Mouse (Mus musculus) G1E (cell line): ENCODE results near the gene Zfp385b. TPM values are rescaled to one million over a fixed set of nuclear protein-coding genes. Genes with fewer than 3 reads are reported as not detected.

Experiments
- ATAC-seq: 2 replicates; pipeline ENCODE4 v1.8.0; 2016; ENCODE audit warnings: mild to moderate bottlenecking; ENCODE audit not compliant: insufficient number of reproducible peaks, poor library complexity, low FRiP score, severe bottlenecking; ENCODE audit errors: extremely low read depth
- DNase-seq: peaks from one replicate; pipeline ENCODE4 v3.0.0; 2012; ENCODE audit warnings: low spot score
- H3K27me3 ChIP-seq: 2 replicates; pipeline ENCODE4 v1.6.1; 2012; ENCODE audit warnings: mild to moderate bottlenecking, low read length, inconsistent platforms; ENCODE audit not compliant: insufficient read depth
- H3K36me3 ChIP-seq: replicated peaks from 2 replicates; pipeline ENCODE3; 2012; ENCODE audit warnings: mild to moderate bottlenecking, inconsistent platforms
- H3K4me1 ChIP-seq: 2 replicates; pipeline ENCODE4 v1.6.1; 2012; ENCODE audit warnings: low read depth, low read length, inconsistent platforms, mixed read lengths; ENCODE audit not compliant: insufficient read depth
- H3K4me3 ChIP-seq: 2 replicates; pipeline ENCODE4 v1.5.1; 2012; ENCODE audit warnings: low read depth, mild to moderate bottlenecking, inconsistent platforms, low read length, moderate library complexity, mixed read lengths
- H3K9me3 ChIP-seq: replicated peaks from 2 replicates; pipeline ENCODE4 v1.6.1; 2012; ENCODE audit warnings: inconsistent platforms
- CTCF ChIP-seq: IDR thresholded peaks from 2 replicates; pipeline ENCODE4 v1.5.1; 2012; ENCODE audit warnings: low read depth, low read length, inconsistent platforms, mixed read lengths
- GATA1 ChIP-seq: IDR thresholded peaks from 2 replicates; pipeline ENCODE4 v1.6.1; 2012; ENCODE audit warnings: borderline replicate concordance, low read length, inconsistent platforms, mixed read lengths
- GATA2 ChIP-seq: IDR thresholded peaks from 2 replicates; pipeline ENCODE4 v1.6.1; 2012; ENCODE audit warnings: low read depth, low read length, inconsistent platforms, borderline replicate concordance
- POLR2AphosphoS5 ChIP-seq: IDR thresholded peaks from 2 replicates; pipeline ENCODE4 v1.6.1; 2012; ENCODE audit warnings: low read depth, low read length, inconsistent platforms; ENCODE audit not compliant: insufficient replicate concordance
- TAL1 ChIP-seq: conservative IDR thresholded peaks from 2 replicates; pipeline ENCODE4 v1.6.1; 2012; ENCODE audit warnings: low read depth, low read length, inconsistent platforms, mixed read lengths
- polyA plus RNA-seq: library from polyadenylated mRNA; stranded (reverse); fragments of >175 nt; gene quantifications from 2 replicates; pipeline ENCODE4 v1.2.3, GENCODE M21; 2012
- total RNA-seq, 2 experiments: library from RNA; stranded (forward) in 1 of 2; stranded (reverse) in 1 of 2; fragments of 200-1000 nt in 1 of 2; fragments of >200 nt in 1 of 2; fragmentation: Nextera tagmentation in 1 of 2; gene quantifications; 2 replicates each; pipeline ENCODE4 v1.2.3; 2014 to 2017

Zfp385b gene
- total and polyA plus RNA-seq, 3 experiments = 0.71 TPM; not detected in 2

- Histone ChIP-seq H3K36me3 (no peaks in the 10 kb centered on the region), H3K4me1 (no peaks in the 10 kb centered on the region), H3K9me3 (peaks cover 16% of the 10 kb centered on the region), H3K4me3 (no peak overlapping the region), H3K27me3 (no peaks in the 10 kb centered on the region)
- no peak for ATAC-seq
- no peak for DNase-seq
- TF ChIP-seq GATA2 = no peak
- TF ChIP-seq GATA1 = no peak
- no peak for TF ChIP-seq POLR2AphosphoS5
- no peak for TF ChIP-seq TAL1
- TF ChIP-seq CTCF = no peak
Measured at GRCm38 (mm10) chr2:77541681-77542080, 277.8 kb downstream of the Zfp385b start.

- Histone ChIP-seq H3K27me3 (no peaks in the 10 kb centered on the region), H3K4me3 (no peak overlapping the region), H3K4me1 (no peaks in the 10 kb centered on the region), H3K36me3 (no peaks in the 10 kb centered on the region), H3K9me3 (peaks cover 16% of the 10 kb centered on the region)
- ATAC-seq (no peak), DNase-seq (no peak)
- TF ChIP-seq GATA2 = no peak
- TF ChIP-seq CTCF = no peak
- no peak for TF ChIP-seq POLR2AphosphoS5
- TF ChIP-seq GATA1 = no peak
- no peak for TF ChIP-seq TAL1
Measured at GRCm38 (mm10) chr2:77540860-77541259, 278.6 kb downstream of the Zfp385b start.

GRCm38 (mm10) chr2:77536556-77536955, 282.9 kb downstream of the Zfp385b start:
- no peak for TF ChIP-seq POLR2AphosphoS5
- no peak for TF ChIP-seq GATA1
- no peak for TF ChIP-seq GATA2
- no peak for TF ChIP-seq CTCF
- no peak for TF ChIP-seq TAL1
- no peaks in the 10 kb centered on the region for H3K36me3 ChIP-seq
- ATAC-seq = no peak

GRCm38 (mm10) chr2:77528079-77528752, 291.2 kb downstream of the Zfp385b start:
- Histone ChIP-seq H3K4me3 (no peak overlapping the region), H3K27me3 (no peaks in the 10 kb centered on the region), H3K9me3 (peaks cover 43% of the 10 kb centered on the region), H3K4me1 (no peaks in the 10 kb centered on the region), H3K36me3 (no peaks in the 10 kb centered on the region)
- ATAC-seq (no peak), DNase-seq (no peak)
- no peak for TF ChIP-seq GATA2
- no peak for TF ChIP-seq POLR2AphosphoS5
- no peak for TF ChIP-seq GATA1

More at GRCm38 (mm10) chr2:77536556-77536955, 282.9 kb downstream of the Zfp385b start:
- Histone ChIP-seq H3K9me3 (peaks cover 17% of the 10 kb centered on the region), H3K27me3 (no peaks in the 10 kb centered on the region), H3K4me1 (no peaks in the 10 kb centered on the region), H3K4me3 (no peak overlapping the region)
- no peak for DNase-seq

- no peaks in the 10 kb centered on the region for H3K27me3 ChIP-seq
- ATAC-seq (no peak), DNase-seq (no peak)
- TF ChIP-seq CTCF (no peak), GATA1 (no peak), TAL1 (no peak), POLR2AphosphoS5 (no peak), GATA2 (no peak)
- no peaks in the 10 kb centered on the region for H3K36me3 ChIP-seq
- peaks cover 40% of the 10 kb centered on the region for H3K9me3 ChIP-seq
- no peaks in the 10 kb centered on the region for H3K4me1 ChIP-seq
- no peak overlapping the region for H3K4me3 ChIP-seq
Measured at GRCm38 (mm10) chr2:77527616-77528015, 291.8 kb downstream of the Zfp385b start.

GRCm38 (mm10) chr2:77526803-77527202, 292.6 kb downstream of the Zfp385b start:
- DNase-seq = no peak
- H3K9me3 ChIP-seq = peaks cover 41% of the 10 kb centered on the region
- H3K4me1 ChIP-seq = no peaks in the 10 kb centered on the region
- H3K36me3 ChIP-seq = no peaks in the 10 kb centered on the region
- TF ChIP-seq GATA1 (no peak), GATA2 (no peak), POLR2AphosphoS5 (no peak), TAL1 (no peak), CTCF (no peak)
- ATAC-seq = no peak
- no peak overlapping the region for H3K4me3 ChIP-seq
- H3K27me3 ChIP-seq = no peaks in the 10 kb centered on the region

- ATAC-seq = no peak
- H3K4me3 ChIP-seq = no peak overlapping the region
- peaks cover 41% of the 10 kb centered on the region for H3K9me3 ChIP-seq
Measured at GRCm38 (mm10) chr2:77526301-77526700, 293.1 kb downstream of the Zfp385b start.

More at GRCm38 (mm10) chr2:77526301-77526700, 293.1 kb downstream of the Zfp385b start:
- Histone ChIP-seq H3K27me3 (no peaks in the 10 kb centered on the region), H3K36me3 (no peaks in the 10 kb centered on the region), H3K4me1 (no peaks in the 10 kb centered on the region)
- TF ChIP-seq GATA1 (no peak), POLR2AphosphoS5 (no peak), GATA2 (no peak), CTCF (no peak), TAL1 (no peak)
- no peak for DNase-seq
